Mouse (Mus musculus): ENCODE data around the gene Lrrc10. TPM values are rescaled to one million over a fixed set of nuclear protein-coding genes. Genes with fewer than 3 reads are reported as not detected.
"Not testable (repeated sequence)": the region's sequence is repeated elsewhere in the genome, so short reads cannot be mapped to it uniquely, and the experiment has no call there.

Gene Lrrc10
- total and polyA plus RNA-seq, 3 experiments, result 0.18 TPM; not detected in 2

DNA sequence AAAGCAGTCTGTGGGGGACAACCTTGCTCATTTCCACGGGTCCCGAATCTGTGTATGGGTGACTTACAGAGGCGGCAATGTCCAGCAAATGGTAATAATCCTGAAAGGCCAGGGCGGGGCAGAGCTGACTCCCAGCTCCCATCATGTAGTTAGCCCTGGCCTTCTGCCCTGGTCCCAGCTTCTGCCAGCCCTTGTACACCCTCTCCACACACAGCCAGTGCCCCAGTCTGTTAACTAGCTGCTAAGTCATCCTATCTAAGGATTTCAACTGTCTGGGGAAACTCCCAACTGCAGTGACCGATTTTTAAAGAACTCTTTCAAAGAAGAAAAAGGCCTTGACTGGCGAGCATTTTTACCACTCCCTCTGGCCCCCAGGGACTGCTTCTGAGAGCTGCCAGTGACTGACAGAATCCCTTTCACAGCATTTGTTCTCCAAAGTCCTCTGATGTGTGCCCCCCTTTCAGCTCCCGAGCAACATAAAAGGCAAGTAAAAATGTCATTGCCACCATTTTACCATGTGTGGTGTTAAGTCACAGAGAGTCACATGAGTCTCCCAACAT is 26.8 kb upstream of the Lrrc10 start:
- Histone ChIP-seq H3K36me3 (ENCODE audit: control insufficient read depth in 1 of 2, insufficient read depth in 2 of 2, low read length in 2 of 2) (no peaks in the 10 kb centered on the region), H3K4me3 (ENCODE audit: control insufficient read depth in 1 of 2, insufficient read depth in 1 of 2, low read depth in 2 of 2, low read length in 2 of 2) (no peak overlapping the region), H3K9ac (ENCODE audit: control insufficient read depth, low read depth, low read length, poor library complexity, severe bottlenecking) (no peak overlapping the region), H3K27me3 (ENCODE audit: control insufficient read depth in 1 of 2, insufficient read depth in 2 of 2, low read length in 2 of 2) (no peaks in the 10 kb centered on the region), H3K9me3 (replicated peaks; ENCODE audit: insufficient read depth, low read length) (no peaks in the 10 kb centered on the region), H3K4me1 (ENCODE audit: control insufficient read depth in 1 of 2, insufficient read depth in 2 of 2, low read length in 2 of 2) (no peaks in the 10 kb centered on the region), H3K79me2 (ENCODE audit: control insufficient read depth, insufficient read depth, low read length, poor library complexity) (no peaks in the 10 kb centered on the region), H3K27ac (ENCODE audit: control insufficient read depth, low read depth, low read length) (no peak overlapping the region)
- no peak for TF ChIP-seq MYB (IDR thresholded peaks at IDR 0.05; ENCODE audit: low read depth, low read length)
- DNase-seq (ENCODE audit: low read depth, low spot score), result no peak

DNA sequence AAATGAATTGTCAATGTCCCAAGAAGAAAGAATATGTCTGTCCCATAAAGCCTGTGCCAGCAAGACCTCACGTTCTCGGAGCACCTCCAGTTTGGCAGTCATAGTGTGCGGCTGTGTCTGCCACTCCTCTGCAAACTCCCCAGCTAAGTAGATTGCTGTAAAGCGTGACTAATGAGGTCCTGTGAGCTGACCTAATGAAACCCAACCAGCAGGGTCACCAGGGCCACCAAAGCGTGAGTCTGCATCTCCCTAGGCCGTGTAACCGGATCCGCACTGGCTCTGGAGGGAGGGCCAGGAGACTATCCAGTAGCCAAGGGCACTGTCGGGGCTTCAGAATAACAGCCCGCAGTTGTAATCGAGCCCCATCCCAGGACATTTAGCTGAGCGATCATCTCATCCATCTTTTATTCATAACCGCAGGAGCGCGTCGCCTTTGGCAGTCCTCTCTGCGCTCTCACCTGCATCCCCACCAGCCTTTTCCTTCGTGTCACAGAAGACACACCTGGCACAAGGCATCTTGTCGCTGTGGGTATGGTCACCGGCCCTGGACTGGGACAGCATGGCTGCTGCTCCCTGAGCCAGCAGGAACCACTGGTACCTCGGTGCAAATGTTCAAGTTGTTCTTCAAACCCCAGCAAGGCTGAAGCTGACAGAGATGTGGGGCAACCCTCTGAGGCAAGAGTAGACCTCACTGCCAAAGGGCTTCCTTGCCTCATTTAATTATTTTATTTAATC is 24.0 kb upstream of the Lrrc10 start:
- no peaks in the 10 kb centered on the region for H3K4me1 ChIP-seq (ENCODE audit: control insufficient read depth in 1 of 2, insufficient read depth in 2 of 2, low read length in 2 of 2)
- TF ChIP-seq BHLHE40 (IDR thresholded peaks at IDR 0.05; ENCODE audit: borderline replicate concordance, low read depth, low read length) (no peak), MAFK (IDR thresholded peaks at IDR 0.05; ENCODE audit: borderline replicate concordance, low read depth, low read length) (no peak), CHD1 (IDR thresholded peaks at IDR 0.05; ENCODE audit: low read depth, low read length) (no peak), MYB (IDR thresholded peaks at IDR 0.05; ENCODE audit: low read depth, low read length) (no peak), MXI1 (IDR thresholded peaks at IDR 0.05; ENCODE audit: low read depth, low read length) (no peak), MYC (IDR thresholded peaks at IDR 0.05; ENCODE audit: low read depth, low read length) (no peak)
- no peaks in the 10 kb centered on the region for H3K27me3 ChIP-seq (ENCODE audit: control insufficient read depth in 1 of 2, insufficient read depth in 2 of 2, low read length in 2 of 2)
- H3K9ac ChIP-seq (ENCODE audit: control insufficient read depth, low read depth, low read length, poor library complexity, severe bottlenecking), result no peak overlapping the region
- DNase-seq (ENCODE audit: low read depth, low spot score), result no peak
- no peak overlapping the region for H3K4me3 ChIP-seq (ENCODE audit: control insufficient read depth in 1 of 2, insufficient read depth in 1 of 2, low read depth in 2 of 2, low read length in 2 of 2)
- no peaks in the 10 kb centered on the region for H3K79me2 ChIP-seq (ENCODE audit: control insufficient read depth, insufficient read depth, low read length, poor library complexity)
- H3K9me3 ChIP-seq (replicated peaks; ENCODE audit: insufficient read depth, low read length), result no peaks in the 10 kb centered on the region
- H3K27ac ChIP-seq (ENCODE audit: control insufficient read depth, low read depth, low read length), result no peak overlapping the region
- H3K36me3 ChIP-seq (ENCODE audit: control insufficient read depth in 1 of 2, insufficient read depth in 2 of 2, low read length in 2 of 2), result no peaks in the 10 kb centered on the region

DNA sequence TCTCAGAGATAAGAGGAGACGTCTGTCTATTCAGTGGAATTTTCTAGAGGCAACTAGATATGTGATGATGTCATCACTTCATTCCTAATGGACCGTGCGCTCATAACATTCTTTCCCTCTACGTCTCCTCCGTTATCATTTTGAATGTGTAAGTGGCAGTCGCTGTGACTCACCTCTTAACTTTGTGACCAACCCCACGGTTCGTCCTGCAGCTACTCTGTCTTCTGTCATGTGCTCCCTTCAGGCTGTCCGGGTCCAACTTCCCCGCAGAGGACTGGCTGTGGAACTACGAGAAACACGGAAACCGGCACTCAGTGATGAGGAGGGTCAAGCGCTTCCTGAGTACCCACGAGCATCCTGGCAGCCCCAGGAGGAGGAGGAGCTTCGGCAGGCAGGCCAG is 21.4 kb upstream of the Lrrc10 start:
- no peak for TF ChIP-seq TBP (IDR thresholded peaks at IDR 0.05; ENCODE audit: low read depth, low read length)
- TF ChIP-seq KAT2A (conservative IDR thresholded peaks at IDR 0.05; ENCODE audit: low read depth, low read length), result no peak
- TF ChIP-seq NELFE (IDR thresholded peaks at IDR 0.05; ENCODE audit: low read depth, low read length), result no peak
- TF ChIP-seq SIN3A (IDR thresholded peaks at IDR 0.05; ENCODE audit: low read length), result no peak
- no peak for TF ChIP-seq GABPA (IDR thresholded peaks at IDR 0.05; ENCODE audit: low read depth, low read length)
- no peak for TF ChIP-seq GATA1 (IDR thresholded peaks at IDR 0.05; ENCODE audit: low read depth, low read length)
- no peak for TF ChIP-seq TAL1 (IDR thresholded peaks at IDR 0.05; ENCODE audit: low read length)
- no peak for TF ChIP-seq ZC3H11A (IDR thresholded peaks at IDR 0.05; ENCODE audit: low read depth, low read length)
- TF ChIP-seq MYC (IDR thresholded peaks at IDR 0.05; ENCODE audit: low read depth, low read length), result no peak
- no peak for TF ChIP-seq ZKSCAN1 (IDR thresholded peaks at IDR 0.05; ENCODE audit: low read depth, low read length)
- TF ChIP-seq EP300 (IDR thresholded peaks at IDR 0.05; ENCODE audit: low read depth in 1 of 2, low read length in 2 of 2), result no peak
- no peak for TF ChIP-seq BHLHE40 (IDR thresholded peaks at IDR 0.05; ENCODE audit: borderline replicate concordance, low read depth, low read length)
- Histone ChIP-seq H3K27me3 (ENCODE audit: control insufficient read depth in 1 of 2, insufficient read depth in 2 of 2, low read length in 2 of 2) (no peaks in the 10 kb centered on the region; a peak in 1 of 4 replicates), H3K9ac (ENCODE audit: control insufficient read depth, low read depth, low read length, poor library complexity, severe bottlenecking) (no peak overlapping the region), H3K4me3 (ENCODE audit: control insufficient read depth in 1 of 2, insufficient read depth in 1 of 2, low read depth in 2 of 2, low read length in 2 of 2) (no peak overlapping the region), H3K4me1 (ENCODE audit: control insufficient read depth in 1 of 2, insufficient read depth in 2 of 2, low read length in 2 of 2) (no peaks in the 10 kb centered on the region), H3K27ac (ENCODE audit: control insufficient read depth, low read depth, low read length) (no peak overlapping the region), H3K36me3 (ENCODE audit: control insufficient read depth in 1 of 2, insufficient read depth in 2 of 2, low read length in 2 of 2) (no peaks in the 10 kb centered on the region), H3K79me2 (ENCODE audit: control insufficient read depth, insufficient read depth, low read length, poor library complexity) (no peaks in the 10 kb centered on the region), H3K9me3 (replicated peaks; ENCODE audit: insufficient read depth, low read length) (no peaks in the 10 kb centered on the region)
- DNase-seq (ENCODE audit: low read depth, low spot score), result no peak

DNA sequence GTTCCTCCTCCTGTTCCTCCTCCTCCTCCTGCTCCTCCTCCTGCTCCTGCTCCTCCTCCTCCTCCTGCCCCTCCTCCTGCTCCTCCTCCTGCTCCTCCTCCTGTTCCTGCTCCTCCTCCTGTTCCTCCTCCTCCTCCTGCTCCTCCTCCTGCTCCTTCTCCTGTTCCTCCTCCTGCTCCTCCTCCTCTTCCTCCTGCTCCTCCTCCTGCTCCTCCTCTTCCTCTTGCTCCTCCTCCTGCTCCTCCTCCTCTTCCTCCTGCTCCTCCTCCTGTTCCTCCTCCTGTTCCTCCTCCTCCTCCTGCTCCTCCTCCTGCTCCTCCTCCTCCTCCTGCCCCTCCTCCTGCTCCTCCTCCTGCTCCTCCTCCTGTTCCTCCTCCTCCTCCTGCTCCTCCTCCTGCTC is 19.4 kb upstream of the Lrrc10 start:
- H3K9ac ChIP-seq (ENCODE audit: control insufficient read depth, low read depth, low read length, poor library complexity, severe bottlenecking); H3K36me3 ChIP-seq (ENCODE audit: control insufficient read depth in 1 of 2, insufficient read depth in 2 of 2, low read length in 2 of 2); H3K79me2 ChIP-seq (ENCODE audit: control insufficient read depth, insufficient read depth, low read length, poor library complexity); H3K4me1 ChIP-seq (ENCODE audit: control insufficient read depth in 1 of 2, insufficient read depth in 2 of 2, low read length in 2 of 2); H3K9me3 ChIP-seq (replicated peaks; ENCODE audit: insufficient read depth, low read length); H3K4me3 ChIP-seq (ENCODE audit: control insufficient read depth in 1 of 2, insufficient read depth in 1 of 2, low read depth in 2 of 2, low read length in 2 of 2); H3K27me3 ChIP-seq (ENCODE audit: control insufficient read depth in 1 of 2, insufficient read depth in 2 of 2, low read length in 2 of 2); H3K27ac ChIP-seq (ENCODE audit: control insufficient read depth, low read depth, low read length): not testable (repeated sequence)
- peak; percentile 65 for DNase-seq (ENCODE audit: low read depth, low spot score)

Data from MEL (cell line).